Mouse (Mus musculus) heart, adult 2 months (tissue): Measurements from ENCODE around the gene Sema4f.

Experiments used
- CTCF ChIP-seq: fragments of 200-600 bp; IDR thresholded peaks from 2 replicates; pipeline ENCODE4 v1.8.1; 2022; ENCODE audit warnings: antibody characterized with exemption, mild to moderate bottlenecking, moderate library complexity
- POLR2A ChIP-seq: fragments of 200-500 bp; IDR thresholded peaks from 2 replicates; pipeline ENCODE4 v1.6.1; 2011; ENCODE audit warnings: mild to moderate bottlenecking, low read depth, low read length, control low read depth; ENCODE audit not compliant: insufficient read depth

DNA sequence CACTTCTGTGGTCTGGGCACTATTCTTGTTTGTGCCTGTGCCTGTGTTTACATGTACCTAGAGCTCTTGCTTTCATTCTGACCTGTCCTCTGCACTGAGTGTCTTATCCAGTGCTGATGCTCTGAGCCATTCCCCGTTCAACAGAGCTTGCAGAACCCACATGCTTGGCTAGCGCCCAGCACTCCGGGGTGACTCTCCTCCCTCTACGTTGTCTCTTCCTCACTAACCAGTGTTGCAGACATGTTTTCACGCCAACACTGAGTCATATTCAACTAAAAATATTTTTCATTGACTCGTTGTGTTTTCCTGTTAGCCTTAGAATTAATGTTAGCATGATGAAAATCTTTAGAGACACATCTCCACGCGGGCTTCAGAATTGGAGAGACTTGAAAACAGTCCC, 31.5 kb downstream of the Sema4f start:
- TF ChIP-seq POLR2A (no peak), CTCF (no peak)
